Mouse (Mus musculus) right cerebral cortex, postnatal 36 days (tissue): Measurements from ENCODE around the gene Ctnnb1.
"Not testable (repeated sequence)": the region's sequence is repeated elsewhere in the genome, so short reads cannot be mapped to it uniquely, and the experiment has no call there.

ENCODE experiments used
- DNase-seq, 2 experiments: peaks; one replicate each; pipeline ENCODE4 v3.0.0; 2022; ENCODE audit warnings: low spot score in 2 of 2, mixed read lengths in 1 of 2

Gene Ctnnb1

DNA sequence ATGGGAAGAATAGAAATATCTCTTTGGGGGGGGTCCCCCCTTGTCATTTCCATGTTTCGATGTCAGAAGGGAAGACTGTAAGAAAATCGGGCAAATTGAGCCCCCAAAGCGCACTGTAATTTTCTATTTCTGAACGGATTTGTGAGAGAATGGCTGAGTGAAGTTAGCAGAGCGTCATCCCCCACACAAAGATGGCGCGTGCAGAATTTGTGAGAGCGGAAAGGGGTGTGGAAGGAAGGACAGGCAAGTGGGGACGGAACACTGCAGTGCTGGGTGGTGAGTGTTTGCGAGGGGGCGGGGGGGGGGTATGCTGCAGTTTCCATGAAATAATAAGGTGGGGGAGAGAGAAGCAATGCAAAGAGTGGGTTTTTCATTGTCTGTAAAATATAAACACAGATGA, at the start of gene Ctnnb1:
Ctnnb1 (plus strand) TSS at position 136 of the 400 bp plus-strand sequence.
- no peak for DNase-seq

GRCm38 (mm10) chr9:120880286-120880685, 48.7 kb upstream of the Ctnnb1 start:
- no peak for DNase-seq

DNA sequence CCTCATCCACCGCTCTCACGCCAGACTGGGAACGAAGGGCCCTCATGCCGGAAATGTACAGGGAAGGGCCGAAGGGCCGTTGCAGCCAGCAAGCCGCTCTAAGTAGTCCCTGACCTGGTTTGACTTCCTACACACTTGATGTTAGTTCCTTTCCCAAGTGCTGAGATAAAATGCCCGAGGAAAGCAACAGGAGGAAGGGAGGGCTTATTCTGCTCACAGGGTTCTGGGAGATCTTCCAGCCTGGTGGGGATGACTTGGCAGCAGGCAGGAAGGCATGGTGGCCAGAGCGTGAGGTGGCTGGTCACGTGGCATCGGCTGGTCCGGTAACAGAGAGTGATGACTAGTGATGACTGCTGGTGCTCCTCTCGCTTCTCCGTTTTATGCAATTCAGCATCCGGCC, 47.9 kb upstream of the Ctnnb1 start:
- no peak for DNase-seq

GRCm38 (mm10) chr9:120881839-120882238, 47.2 kb upstream of the Ctnnb1 start:
- DNase-seq: no peak

DNA sequence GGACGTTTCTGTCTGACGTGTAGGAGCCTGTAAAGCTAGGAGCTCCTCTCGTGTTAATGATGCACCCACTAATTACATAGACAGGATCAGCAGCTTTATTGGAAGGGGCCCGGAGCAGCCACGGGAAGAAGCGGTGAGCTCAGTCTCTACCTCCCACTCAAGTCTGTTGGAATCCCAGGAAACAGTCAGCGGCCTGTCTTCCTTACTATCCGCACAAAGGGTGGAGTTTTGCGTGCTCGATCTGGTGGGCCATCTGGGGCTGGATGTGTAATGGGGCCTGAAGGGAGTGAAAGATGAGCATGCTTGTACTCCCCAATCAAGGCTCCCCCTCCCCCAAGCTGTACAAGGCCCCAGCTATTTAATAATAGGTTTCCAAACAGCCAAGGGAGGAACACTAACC, 44.3 kb upstream of the Ctnnb1 start:
- peak in 1 of 2 experiments; percentile 23 for DNase-seq

GRCm38 (mm10) chr9:120887631-120888030, 41.4 kb upstream of the Ctnnb1 start:
- DNase-seq: no peak

GRCm38 (mm10) chr9:120893435-120893834, 35.6 kb upstream of the Ctnnb1 start:
- DNase-seq: no peak

- no peak for DNase-seq
These were observed 35.0 kb upstream of the Ctnnb1 start for GRCm38 (mm10) chr9:120893971-120894370.

GRCm38 (mm10) chr9:120894376-120894775, 34.6 kb upstream of the Ctnnb1 start:
- no peak for DNase-seq

GRCm38 (mm10) chr9:120896502-120896901, 32.5 kb upstream of the Ctnnb1 start:
- DNase-seq: no peak

GRCm38 (mm10) chr9:120897269-120897668, 31.7 kb upstream of the Ctnnb1 start:
- no peak for DNase-seq

- no peak for DNase-seq
These were observed 29.2 kb upstream of the Ctnnb1 start for GRCm38 (mm10) chr9:120899833-120900232.

DNA sequence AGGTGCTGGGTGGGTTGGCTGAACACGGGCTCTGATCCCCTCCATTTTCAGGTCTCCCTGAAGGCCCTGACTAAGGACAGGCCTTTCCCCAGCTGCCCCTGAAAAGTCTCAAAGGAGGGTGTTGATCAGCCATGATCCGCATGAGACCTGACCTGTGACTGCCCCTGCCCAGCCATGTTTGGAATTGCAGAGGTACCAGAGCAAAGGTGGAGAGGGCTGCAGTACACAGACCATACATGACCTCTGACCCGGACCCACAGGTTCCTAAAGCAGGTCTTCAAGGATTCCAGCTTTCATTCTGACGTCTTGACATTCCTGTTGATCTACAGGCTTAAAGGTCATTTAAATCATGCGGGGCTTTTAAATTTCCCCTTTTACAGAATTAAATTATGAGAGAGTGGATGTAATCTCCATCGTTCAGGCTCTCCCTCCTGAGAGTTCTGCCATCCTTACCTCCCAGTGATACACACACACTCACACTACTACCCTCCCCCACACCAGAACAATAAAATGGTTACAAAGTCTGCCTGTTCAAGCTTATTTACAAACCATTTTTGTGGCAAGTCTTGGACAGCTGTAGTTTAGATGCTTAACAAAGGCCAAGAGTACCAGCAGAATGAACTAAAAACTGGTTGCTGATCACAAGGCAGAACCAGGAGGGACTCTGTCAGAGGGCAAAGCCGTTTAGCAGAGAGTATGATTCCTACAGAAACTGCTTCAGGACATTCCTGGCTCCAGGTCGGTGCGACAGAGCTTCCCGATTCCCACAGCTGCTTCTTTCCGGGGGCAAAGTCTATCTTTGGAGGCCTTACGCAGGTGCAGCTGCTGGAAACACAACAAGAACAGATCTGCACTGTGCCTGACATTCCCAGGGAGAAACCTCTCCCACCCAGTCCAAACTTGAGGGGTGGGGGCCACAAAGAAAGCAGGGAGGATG, 28.4 kb upstream of the Ctnnb1 start:
- DNase-seq: no peak

DNA sequence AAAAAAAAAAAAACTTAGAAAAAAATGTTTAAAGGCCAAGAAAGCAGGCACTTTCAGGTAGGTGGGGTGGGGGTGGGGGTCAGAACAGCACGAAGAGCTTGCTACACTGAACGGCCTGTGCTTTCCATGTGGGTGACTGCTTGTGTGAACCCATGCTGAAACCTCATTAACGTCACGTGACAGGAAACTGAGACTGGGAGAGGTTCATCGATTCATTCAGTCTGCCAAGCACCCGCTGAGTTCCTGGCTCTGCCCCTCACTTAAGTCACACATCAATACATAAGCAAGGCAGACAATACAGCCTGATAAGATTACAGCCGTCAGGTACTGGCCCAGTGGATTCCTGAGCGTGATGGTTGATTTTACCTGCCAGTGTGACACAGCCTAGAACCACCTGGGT, 26.5 kb upstream of the Ctnnb1 start:
- no peak for DNase-seq

DNA sequence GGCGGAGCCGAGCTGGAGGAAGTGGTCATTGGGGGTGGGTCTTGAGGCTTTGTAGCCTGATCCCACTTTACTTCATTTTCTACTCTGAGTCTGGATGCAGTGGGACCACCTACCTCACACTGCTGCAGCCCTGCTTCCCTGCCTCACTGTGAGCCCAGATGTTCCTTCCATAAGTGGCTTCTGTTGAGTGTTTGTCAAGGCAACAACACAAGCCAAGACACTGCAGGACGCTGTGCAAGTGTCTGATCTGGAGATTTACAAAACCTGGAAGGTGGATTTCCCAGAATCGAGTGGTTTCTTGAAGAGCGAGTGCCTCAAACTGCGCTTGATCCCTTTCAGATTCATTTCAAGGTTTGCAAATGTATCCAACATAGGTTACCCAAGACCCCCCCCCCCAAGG, 20.6 kb upstream of the Ctnnb1 start:
- no peak for DNase-seq

DNA sequence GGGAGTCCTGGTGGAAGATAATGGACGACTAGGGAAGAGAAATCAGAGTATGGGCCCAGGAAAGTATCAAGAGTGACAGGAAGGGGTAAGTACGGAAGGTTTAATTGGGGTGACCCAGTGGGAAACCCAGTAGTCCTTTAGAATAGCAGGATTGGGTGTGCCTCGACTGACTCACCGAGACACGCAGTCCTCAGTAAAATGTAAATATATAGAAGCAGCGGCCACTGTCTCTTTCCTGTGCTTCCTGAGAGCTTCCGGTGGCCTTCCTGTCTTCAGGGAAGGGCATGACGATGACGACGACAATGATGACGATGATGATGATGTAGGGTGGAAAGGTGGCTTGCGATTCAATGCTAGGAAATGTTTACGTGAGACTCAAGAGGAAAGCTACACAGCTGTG, 15.9 kb upstream of the Ctnnb1 start:
- DNase-seq: no peak

DNA sequence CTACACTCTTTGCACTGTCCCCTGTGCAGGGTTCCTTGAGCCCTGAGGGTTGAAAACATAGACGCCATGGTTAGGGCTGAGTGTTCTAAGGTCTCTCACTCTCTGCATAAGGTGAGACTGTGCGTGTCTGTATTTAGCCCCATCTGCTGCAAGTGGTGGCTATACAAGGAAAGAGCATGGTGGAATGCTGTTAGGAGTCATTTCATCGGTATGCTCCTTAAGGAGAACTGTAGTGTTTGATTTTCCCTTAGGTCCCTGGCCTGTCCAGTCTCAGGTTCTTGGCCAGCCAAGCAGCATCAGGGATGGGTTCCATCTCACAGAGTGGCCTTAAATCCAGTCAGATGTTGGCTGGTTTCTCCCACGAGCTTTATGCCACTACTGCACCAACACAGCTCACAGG, 14.6 kb upstream of the Ctnnb1 start:
- DNase-seq: no peak

DNA sequence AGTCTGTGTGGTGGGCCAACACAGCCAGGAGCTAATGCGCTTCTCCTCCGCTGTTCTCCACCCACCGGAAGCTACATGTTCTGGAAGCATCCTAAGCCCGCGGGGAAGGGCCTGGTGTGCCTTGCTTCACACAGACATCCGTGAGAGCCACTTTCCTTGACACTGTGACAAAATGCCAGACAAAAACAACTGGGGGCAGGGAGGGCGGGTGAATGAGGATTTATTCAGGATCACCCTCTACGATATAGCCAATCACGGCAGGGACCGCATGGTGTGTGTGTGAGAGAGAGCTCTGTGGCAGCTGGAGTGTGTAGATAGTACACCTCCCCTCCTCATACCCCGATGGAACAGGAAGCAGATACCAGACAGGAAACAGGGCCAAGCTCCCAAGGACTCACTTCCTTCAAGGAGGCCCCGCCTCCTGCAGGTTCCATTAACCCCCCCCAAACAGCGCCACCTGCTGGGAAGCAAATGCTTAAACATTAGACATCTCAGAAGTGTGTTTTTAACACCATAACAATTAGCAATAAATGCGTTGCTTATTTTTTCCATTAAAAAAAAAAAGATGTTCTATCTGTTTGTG, 14.0 kb upstream of the Ctnnb1 start:
- no peak for DNase-seq

DNA sequence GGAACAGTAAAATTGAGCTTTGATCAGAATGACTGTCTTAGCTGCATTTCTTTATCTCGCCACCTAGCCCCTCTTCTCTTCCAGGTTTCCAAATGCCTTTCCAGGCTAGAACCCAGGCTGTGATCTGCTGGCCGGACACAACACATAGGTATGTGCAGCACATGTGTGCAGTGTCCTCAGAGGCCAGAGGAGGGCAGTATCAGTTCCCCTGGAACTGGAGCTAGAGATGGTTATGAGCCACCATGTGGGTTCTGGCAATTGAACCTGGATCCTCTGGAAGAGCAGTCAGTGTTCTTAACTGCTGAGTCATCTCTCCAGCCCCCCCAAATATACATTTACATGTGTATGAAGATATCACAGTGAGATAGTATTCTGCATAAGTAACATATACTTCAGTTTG, 11.4 kb upstream of the Ctnnb1 start:
- not testable (repeated sequence) for DNase-seq

- no peak for DNase-seq
These were observed 10.8 kb upstream of the Ctnnb1 start for GRCm38 (mm10) chr9:120918211-120918610.

DNA sequence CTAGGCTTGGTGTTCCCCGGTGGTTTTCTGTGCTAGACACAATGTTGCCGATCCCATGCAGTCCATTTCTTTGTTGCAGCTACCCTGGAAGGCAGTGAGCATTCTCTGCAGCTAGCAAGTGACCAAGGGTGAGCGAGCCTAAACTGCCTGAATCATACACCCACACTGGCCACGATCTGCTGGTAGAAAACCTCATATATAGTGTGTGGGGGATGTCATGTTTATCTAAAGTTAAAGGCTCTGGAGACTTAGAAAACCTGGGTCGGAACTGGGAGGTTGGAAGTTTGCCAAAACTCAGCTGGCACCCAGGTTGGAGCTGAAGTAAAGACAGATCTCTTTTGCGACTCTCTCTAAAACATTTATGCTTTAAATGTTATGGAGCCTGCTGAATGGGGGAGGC, 10.4 kb upstream of the Ctnnb1 start:
- no peak for DNase-seq

GRCm38 (mm10) chr9:120919130-120919529, 9.9 kb upstream of the Ctnnb1 start:
- no peak for DNase-seq

GRCm38 (mm10) chr9:120926126-120926525, 2.9 kb upstream of the Ctnnb1 start:
- DNase-seq: no peak
